Mouse (Mus musculus): Measurements from ENCODE around the gene Myh13. TPM values are rescaled to one million over a fixed set of nuclear protein-coding genes. Genes with fewer than 3 reads are reported as not detected.

The Myh13 gene
- total RNA-seq, 2 experiments from 2014 or later = 0.21 to 0.23 TPM

- no peak for DNase-seq (ENCODE audit: low spot score in 2 of 2)
Observed at GRCm38 (mm10) chr11:67386815-67387415, 65.5 kb downstream of the Myh13 start.

GRCm38 (mm10) chr11:67390679-67391384 is 69.4 kb downstream of the Myh13 start:
- DNase-seq (ENCODE audit: low spot score in 2 of 2) = no peak

DNA sequence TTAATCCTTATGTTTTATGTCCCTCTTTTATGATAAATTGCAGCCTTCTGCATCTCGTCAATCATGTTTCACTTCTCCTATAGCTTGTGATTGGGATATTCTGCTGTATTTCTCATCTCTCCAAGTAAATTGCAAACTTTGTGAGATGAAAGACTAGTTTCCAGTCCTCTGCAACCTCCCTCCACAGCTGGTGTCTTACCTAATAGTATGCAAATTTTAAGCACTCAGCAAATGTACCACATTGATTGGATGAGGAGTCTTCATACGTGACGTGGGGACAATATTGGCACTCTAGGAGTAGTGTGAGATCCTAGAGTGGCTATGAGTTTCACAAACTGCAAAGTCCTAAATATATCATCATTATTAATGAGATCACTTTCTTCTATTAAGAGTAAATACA is 70.9 kb downstream of the Myh13 start:
- DNase-seq (ENCODE audit: low spot score in 2 of 2) = no peak

DNA sequence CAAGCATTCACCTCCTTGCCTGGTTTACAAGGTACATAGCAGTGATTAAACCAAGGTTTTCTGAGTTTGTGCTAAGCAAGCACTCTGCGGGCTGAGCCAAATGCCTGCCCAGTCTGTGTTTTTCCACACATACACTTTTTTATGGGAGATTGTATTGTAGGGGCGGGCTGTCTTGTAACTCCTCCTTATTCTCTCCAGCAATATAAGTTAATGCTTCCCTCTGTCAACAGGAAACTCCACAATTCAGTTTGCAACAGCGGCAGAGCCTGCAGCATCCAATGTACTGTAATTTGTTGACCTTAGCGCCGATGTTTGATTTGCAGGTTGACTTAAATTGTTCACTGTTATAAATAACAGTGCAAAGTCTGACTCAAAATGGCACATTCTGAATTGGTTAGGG is 79.5 kb downstream of the Myh13 start:
- no peak for DNase-seq (ENCODE audit: low spot score in 2 of 2)

- no peak for DNase-seq (ENCODE audit: low spot score in 2 of 2)
Observed at GRCm38 (mm10) chr11:67414346-67414940, 93.0 kb downstream of the Myh13 start.

Other genes starting within 250 kb of the Myh13 start
- under 1 TPM; 0.64 to 0.67 TPM for gene Myh3, start 243.4 kb upstream of the Myh13 start, total RNA-seq (2021)
- under 1 TPM; 0.09 to 0.14 TPM for gene Myh2, start 150.6 kb upstream of the Myh13 start, total RNA-seq (2021)
- under 1 TPM; 0.18 to 0.21 TPM for gene Myh1, start 121.6 kb upstream of the Myh13 start, total RNA-seq (2021)
- gene Myh4, start 83.6 kb upstream of the Myh13 start, total RNA-seq (2021) = under 1 TPM; 0.16 to 0.29 TPM
- 1 to 10 TPM; 2.6 TPM for gene Myh8, start 44.5 kb upstream of the Myh13 start, total RNA-seq (2021)
- 100 to 1,000 TPM; 391 to 397 TPM for gene Gas7, start 133.8 kb downstream of the Myh13 start, total RNA-seq (2021)